Mouse (Mus musculus) heart, postnatal 0 days (tissue): Measurements from ENCODE around the gene Tmem151b. TPM values are rescaled to one million over a fixed set of nuclear protein-coding genes. Genes with fewer than 3 reads are reported as not detected.

Source experiments
- ATAC-seq: fragments of 200-750 bp; cut with Nextera tagmentation; 2 replicates; pipeline ENCODE4 v1.8.0; 2017; ENCODE audit warnings: low read depth, moderate number of reproducible peaks, moderate library complexity; ENCODE audit not compliant: insufficient read depth
- DNase-seq: peaks from one replicate; pipeline ENCODE4 v3.0.0-alpha.2; 2016; ENCODE audit warnings: low spot score
- H3K27ac ChIP-seq: fragments of 300-500 bp; sonication (generic); 2 replicates; pipeline ENCODE4 v1.5.1; 2014; ENCODE audit warnings: low read depth, mild to moderate bottlenecking
- H3K27me3 ChIP-seq: fragments of 300-500 bp; sonication (generic); 2 replicates; pipeline ENCODE4 v1.6.1; 2014; ENCODE audit warnings: low read length, mixed read lengths; ENCODE audit not compliant: control insufficient read depth, insufficient read depth
- H3K36me3 ChIP-seq: fragments of 300-500 bp; sonication (generic); replicated peaks from 2 replicates; pipeline ENCODE4 v1.6.1; 2014; ENCODE audit warnings: low read length, mixed read lengths; ENCODE audit not compliant: control insufficient read depth, insufficient read depth
- H3K4me1 ChIP-seq: fragments of 300-500 bp; sonication (generic); 2 replicates; pipeline ENCODE4 v1.6.1; 2014; ENCODE audit warnings: antibody characterized with exemption; ENCODE audit not compliant: control insufficient read depth, insufficient read depth
- H3K4me2 ChIP-seq: fragments of 300-500 bp; sonication (generic); 2 replicates; pipeline ENCODE4 v1.6.1; 2014; ENCODE audit warnings: low read depth, mild to moderate bottlenecking, low read length, moderate library complexity
- H3K4me3 ChIP-seq: fragments of 300-500 bp; sonication (generic); 2 replicates; pipeline ENCODE4 v1.5.1; 2014; ENCODE audit warnings: low read depth, low read length
- H3K9ac ChIP-seq: fragments of 300-500 bp; sonication (generic); replicated peaks from 2 replicates; pipeline ENCODE4 v1.6.1; 2014; ENCODE audit warnings: low read depth, low read length, mixed read lengths
- H3K9me3 ChIP-seq: fragments of 300-500 bp; sonication (generic); replicated peaks from 2 replicates; pipeline ENCODE4 v1.6.1; 2016; ENCODE audit warnings: low read length; ENCODE audit not compliant: control insufficient read depth
- CTCF ChIP-seq: IDR thresholded peaks from 2 replicates; pipeline ENCODE4 v1.5.1; 2016; ENCODE audit warnings: antibody characterized with exemption, control low read depth, low read depth
- EP300 ChIP-seq: IDR thresholded peaks from 2 replicates; pipeline ENCODE4 v1.6.1; 2016; ENCODE audit warnings: antibody characterized with exemption, low read depth
- WGBS: fragments of 180-500 bp; shearing (Covaris S2); extraction: QIAGEN DNeasy Blood & Tissue Kit; methylation state at CpG from one replicate; pipeline ENCODE4 v1.1.7; 2014; 5-methylcytosine and 5-hydroxymethylcytosine counted together
- polyA plus RNA-seq: library from polyadenylated mRNA; unstranded; fragments of >200 nt; fragmentation: Nextera tagmentation; extraction: Ambion mirVana; gene quantifications from 2 replicates; pipeline ENCODE4 v1.2.1, GENCODE M21; 2015
- total RNA-seq: library from RNA; depleted of rRNA; stranded (reverse); fragments of >200 nt; gene quantifications from 2 replicates; pipeline ENCODE4 v1.2.3, GENCODE M21; 2014; ENCODE audit warnings: low replicate concordance

The Tmem151b gene
- total and polyA plus RNA-seq, 2 experiments from 2014 or later = 0.04 to 0.95 TPM

DNA sequence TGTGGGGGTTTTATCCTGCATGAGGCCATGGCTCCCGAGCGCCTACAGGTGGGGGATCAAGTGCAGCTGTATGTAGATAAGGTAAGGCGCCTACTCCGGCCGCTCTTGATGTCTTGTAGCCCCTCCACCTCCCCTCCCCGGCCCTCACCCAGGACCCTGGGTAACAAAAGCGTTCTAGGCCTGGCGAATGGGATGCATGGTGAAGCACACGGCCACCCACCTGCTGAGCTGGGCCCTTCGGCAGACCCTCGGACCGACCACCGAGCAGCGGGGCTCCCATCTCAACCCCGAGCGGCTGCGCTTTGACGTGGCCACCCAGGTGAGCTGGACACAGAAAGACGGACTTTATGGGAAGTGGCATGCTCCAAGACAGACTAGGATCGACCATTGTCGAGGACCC is 32.3 kb downstream of the Tmem151b start:
- DNase-seq (no peak), ATAC-seq (no peak)
- H3K4me1 ChIP-seq = no peaks in the 10 kb centered on the region
- H3K27ac ChIP-seq = no peak overlapping the region
- no peak for TF ChIP-seq EP300
- no peak for TF ChIP-seq CTCF
- no peak overlapping the region for H3K9ac ChIP-seq
- H3K36me3 ChIP-seq = peaks cover 39% of the 10 kb centered on the region
- H3K4me3 ChIP-seq = no peak overlapping the region
- H3K27me3 ChIP-seq = no peaks in the 10 kb centered on the region
- H3K9me3 ChIP-seq = no peaks in the 10 kb centered on the region
- WGBS = 92% methylated on average over 21 of the region's 21 CpGs
- H3K4me2 ChIP-seq = no peak overlapping the region

DNA sequence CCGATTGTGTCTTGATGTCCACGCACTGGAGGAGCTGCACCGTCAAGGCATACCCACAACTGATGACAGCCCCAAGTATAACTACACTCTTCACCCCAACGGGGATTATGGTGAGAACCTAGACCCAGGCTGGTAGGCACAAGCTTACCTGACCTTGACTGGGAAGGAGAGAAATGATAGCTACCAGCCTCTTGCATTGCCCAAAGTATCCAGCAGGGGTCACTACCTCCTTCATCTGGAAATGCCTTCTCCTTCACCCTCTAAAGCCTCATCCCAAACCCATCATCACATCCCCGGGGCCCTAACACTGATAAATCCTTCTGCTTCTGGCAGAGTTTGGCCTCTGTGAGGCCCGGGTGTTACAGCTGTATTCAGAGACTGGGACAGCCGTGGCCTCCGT is 33.0 kb downstream of the Tmem151b start:
- Histone ChIP-seq H3K36me3 (peaks cover 45% of the 10 kb centered on the region), H3K9ac (no peak overlapping the region), H3K4me3 (no peak overlapping the region), H3K27ac (no peak overlapping the region), H3K4me1 (no peaks in the 10 kb centered on the region), H3K4me2 (no peak overlapping the region), H3K9me3 (no peaks in the 10 kb centered on the region), H3K27me3 (no peaks in the 10 kb centered on the region)
- DNase-seq (peak; percentile 71), ATAC-seq (peak; percentile 49)
- no peak for TF ChIP-seq EP300
- peak; percentile 93 for TF ChIP-seq CTCF
- 28% methylated on average over 8 of the region's 8 CpGs for WGBS

DNA sequence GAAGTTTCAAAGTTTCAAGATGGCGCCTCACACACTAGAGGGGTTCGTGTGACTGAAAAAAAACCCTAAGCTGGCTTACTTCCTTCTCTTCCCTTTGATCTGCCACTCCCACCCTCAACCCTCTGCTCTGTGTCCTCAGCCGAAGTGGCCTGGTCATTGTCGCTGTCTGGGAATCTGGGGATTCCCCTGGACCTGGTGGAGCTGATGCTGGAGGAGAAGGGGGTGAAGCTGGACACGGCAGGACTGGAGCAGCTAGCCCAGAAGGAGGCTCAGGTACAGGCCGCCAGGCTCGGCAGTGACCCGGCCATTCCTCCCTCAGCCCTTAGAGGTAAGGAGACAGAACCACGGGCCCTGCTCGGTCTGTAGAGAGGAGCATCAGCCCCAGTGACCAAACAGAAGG is 33.7 kb downstream of the Tmem151b start:
- 80% methylated on average over 10 of the region's 10 CpGs for WGBS
- Histone ChIP-seq H3K9ac (no peak overlapping the region), H3K27ac (no peak overlapping the region), H3K4me3 (no peak overlapping the region), H3K27me3 (no peaks in the 10 kb centered on the region), H3K9me3 (no peaks in the 10 kb centered on the region), H3K36me3 (peaks cover 49% of the 10 kb centered on the region), H3K4me2 (no peak overlapping the region), H3K4me1 (no peaks in the 10 kb centered on the region)
- DNase-seq (no peak), ATAC-seq (no peak)
- TF ChIP-seq CTCF (no peak), EP300 (no peak)

DNA sequence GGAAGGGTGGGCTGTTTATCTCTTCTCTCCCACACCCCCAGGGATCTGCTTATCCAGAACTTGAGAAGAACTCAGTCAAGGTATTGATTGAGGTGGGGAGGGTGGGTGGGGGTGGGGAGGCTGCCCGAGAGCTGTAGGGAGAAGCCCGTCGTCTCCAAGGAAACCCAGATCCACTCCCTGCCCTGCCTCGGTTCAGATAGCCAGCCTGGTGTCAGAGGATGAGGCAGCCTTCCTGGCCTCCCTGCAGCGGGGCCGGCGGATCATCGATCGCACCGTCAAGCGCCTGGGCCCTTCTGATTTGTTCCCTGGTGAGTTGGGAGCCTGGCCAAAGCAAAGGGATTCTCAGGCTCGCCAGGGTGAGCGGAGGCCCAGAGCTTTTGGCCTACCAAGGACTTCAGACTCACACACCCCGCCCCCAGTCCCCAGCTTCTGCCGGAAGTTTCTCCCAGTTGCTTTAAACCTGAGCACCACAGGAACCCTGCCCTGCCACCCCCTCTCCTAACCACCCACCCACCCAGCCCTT is 34.2 kb downstream of the Tmem151b start:
- Histone ChIP-seq H3K9me3 (no peaks in the 10 kb centered on the region), H3K9ac (no peak overlapping the region), H3K4me1 (no peaks in the 10 kb centered on the region), H3K4me3 (no peak overlapping the region), H3K4me2 (no peak overlapping the region), H3K27ac (no peak overlapping the region), H3K27me3 (no peaks in the 10 kb centered on the region), H3K36me3 (peaks cover 49% of the 10 kb centered on the region)
- TF ChIP-seq CTCF = no peak
- TF ChIP-seq EP300 = no peak
- ATAC-seq (no peak), DNase-seq (no peak)
- 47% methylated on average over 15 of the region's 15 CpGs for WGBS

DNA sequence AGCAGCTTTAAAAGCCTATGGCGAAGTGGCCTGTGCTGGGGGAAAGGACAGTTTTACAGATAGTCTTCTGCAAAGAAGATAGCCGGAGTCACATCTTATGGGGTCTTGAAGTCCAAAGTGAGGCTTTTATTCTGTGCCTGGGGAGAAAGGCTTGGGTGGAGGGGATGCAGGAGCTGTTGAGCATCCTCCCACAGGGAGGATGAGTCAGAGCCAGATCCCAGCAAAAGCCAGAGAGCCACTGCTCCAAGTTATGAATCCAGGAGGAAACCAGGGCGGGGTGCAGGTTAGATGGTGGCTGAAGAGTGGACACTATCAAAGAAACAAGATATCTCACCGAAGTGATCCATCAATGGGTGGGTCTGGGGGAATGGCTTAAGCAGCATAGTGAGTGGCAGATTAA is 37.7 kb downstream of the Tmem151b start:
- ATAC-seq (no peak), DNase-seq (no peak)
- no peaks in the 10 kb centered on the region for H3K9me3 ChIP-seq
- H3K9ac ChIP-seq = no peak overlapping the region
- WGBS = 88% methylated on average over 4 of the region's 4 CpGs
- no peak overlapping the region for H3K4me2 ChIP-seq
- H3K27me3 ChIP-seq = no peaks in the 10 kb centered on the region
- no peak overlapping the region for H3K4me3 ChIP-seq
- TF ChIP-seq EP300 = no peak
- TF ChIP-seq CTCF = no peak
- H3K27ac ChIP-seq = no peak overlapping the region
- peaks cover 5% of the 10 kb centered on the region; the same call in 1 of the 2 replicates for H3K4me1 ChIP-seq
- H3K36me3 ChIP-seq = peaks cover 40% of the 10 kb centered on the region

DNA sequence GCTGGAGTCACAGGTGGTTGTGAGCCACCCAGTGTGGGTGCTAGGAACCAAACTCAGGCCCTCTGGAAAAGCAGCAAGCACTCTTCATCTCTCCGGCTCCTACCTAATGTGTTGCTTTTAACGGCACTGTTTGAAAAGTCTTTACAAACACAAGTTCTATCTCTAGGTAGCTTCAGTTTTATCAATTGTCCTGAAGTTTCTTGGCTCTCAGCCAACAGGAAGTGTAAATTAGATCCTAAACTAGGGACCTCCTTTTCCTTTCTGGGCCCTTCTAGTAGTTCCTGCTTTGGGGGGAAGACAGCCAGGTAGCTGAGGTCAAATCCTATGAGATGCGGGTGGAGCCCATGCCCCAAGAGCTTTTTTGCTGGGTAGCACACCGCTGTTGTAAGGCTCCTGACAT is 38.6 kb downstream of the Tmem151b start:
- TF ChIP-seq CTCF (no peak), EP300 (no peak)
- no peak for DNase-seq
- Histone ChIP-seq H3K9me3 (no peaks in the 10 kb centered on the region), H3K27me3 (no peaks in the 10 kb centered on the region), H3K27ac (no peak overlapping the region), H3K36me3 (peaks cover 40% of the 10 kb centered on the region), H3K4me2 (no peak overlapping the region), H3K9ac (no peak overlapping the region), H3K4me3 (no peak overlapping the region), H3K4me1 (peaks cover 5% of the 10 kb centered on the region; the same call in 1 of the 2 replicates)
- WGBS = 87% methylated on average over 4 of the region's 4 CpGs
- ATAC-seq = no peak
